ENCODE assay signal across 21 mouse cellular contexts in genomic region chr10:45121637-45122036, GRCm38 (mm10). TPM values are rescaled to one million over a fixed set of nuclear protein-coding genes. Genes with fewer than 3 reads are reported as not detected.
"Had no signal": no experiment of that assay in that cellular context is flagged by ENCODE, and none has a peak within 500 bp of the region (broad histone marks: within the 10 kb centered on the region; RNA-seq: fewer than 3 reads in every experiment).

No protein-coding gene starts in this region.

- H3K9ac ChIP-seq: limb, embryonic 12.5 days; limb, embryonic 15.5 days; liver, embryonic 14.5 days; liver, postnatal 0 days; lung, embryonic 14.5 days; midbrain, embryonic 12.5 days; midbrain, embryonic 15.5 days; neural tube, embryonic 12.5 days; neural tube, embryonic 15.5 days; stomach, embryonic 15.5 days had no signal

- ATAC-seq: liver, postnatal 0 days; lung, postnatal 0 days; midbrain, embryonic 15.5 days had no signal

- H3K9me3 ChIP-seq: limb, embryonic 12.5 days; limb, embryonic 15.5 days; midbrain, embryonic 12.5 days; midbrain, embryonic 15.5 days; neural tube, embryonic 12.5 days; neural tube, embryonic 15.5 days; stomach, embryonic 15.5 days had no signal

- H3K27ac ChIP-seq: kidney, postnatal 0 days; limb, embryonic 12.5 days; limb, embryonic 15.5 days; liver, embryonic 14.5 days; macrophage; midbrain, embryonic 12.5 days; midbrain, embryonic 15.5 days; neural tube, embryonic 12.5 days; neural tube, embryonic 15.5 days; stomach, embryonic 15.5 days had no signal

- DNase-seq: kidney, adult 9 months; kidney, postnatal 36 days; left cerebral cortex, postnatal 4 days; liver, postnatal 0 days; lung, embryonic 14.5 days; right cerebral cortex, adult 18-20 months; right cerebral cortex, postnatal 25 days; spleen, adult 18-20 months; thymus, postnatal 25 days had no signal

- H3K4me1 ChIP-seq: limb, embryonic 15.5 days; midbrain, embryonic 12.5 days; midbrain, embryonic 15.5 days; neural tube, embryonic 12.5 days; neural tube, embryonic 15.5 days; stomach, embryonic 15.5 days had no signal

- H3K27me3 ChIP-seq: limb, embryonic 12.5 days; limb, embryonic 15.5 days; midbrain, embryonic 12.5 days; midbrain, embryonic 15.5 days; neural tube, embryonic 12.5 days; neural tube, embryonic 15.5 days; stomach, embryonic 15.5 days had no signal

- H3K4me2 ChIP-seq: limb, embryonic 12.5 days; limb, embryonic 15.5 days; liver, embryonic 11.5 days; lung, embryonic 14.5 days; midbrain, embryonic 12.5 days; midbrain, embryonic 15.5 days; neural tube, embryonic 12.5 days; neural tube, embryonic 15.5 days; stomach, embryonic 15.5 days had no signal

- H3K4me3 ChIP-seq: limb, embryonic 12.5 days; limb, embryonic 15.5 days; midbrain, embryonic 12.5 days; midbrain, embryonic 15.5 days; neural tube, embryonic 12.5 days; neural tube, embryonic 15.5 days; stomach, embryonic 15.5 days had no signal

RNA-seq across cellular contexts. Expression of gene Popdc3, which starts 56.3 kb away (rescaled TPM):
- polyA plus RNA-seq: liver, postnatal 0 days; macrophage; midbrain, embryonic 12.5 days had no signal
